Mouse (Mus musculus) cortical plate, adult 2 months (tissue): ENCODE data around the gene Gm21800.
"Not testable (repeated sequence)": the region's sequence is repeated elsewhere in the genome, so short reads cannot be mapped to it uniquely, and the experiment has no call there.

Source experiments
- CTCF ChIP-seq: fragments of 200-500 bp; IDR thresholded peaks from 2 replicates; pipeline ENCODE4 v1.5.1; 2011; ENCODE audit warnings: mild to moderate bottlenecking, control low read depth, low read length; ENCODE audit not compliant: insufficient read depth; ENCODE audit errors: extremely low read depth
- POLR2A ChIP-seq: fragments of 200-500 bp; IDR thresholded peaks from 2 replicates; pipeline ENCODE4 v1.6.1; 2011; ENCODE audit warnings: mild to moderate bottlenecking, low read length, control low read depth; ENCODE audit not compliant: insufficient read depth; ENCODE audit errors: extremely low read depth

- TF ChIP-seq CTCF, POLR2A: not testable (repeated sequence)
Observed at GRCm38 (mm10) chrY:41406198-41406597, at the start of gene Gm21800.
